Mouse (Mus musculus): ENCODE data around the gene Psors1c2.
"Not testable (repeated sequence)": the region's sequence is repeated elsewhere in the genome, so short reads cannot be mapped to it uniquely, and the experiment has no call there.

The Psors1c2 gene

GRCm38 (mm10) chr17:35532901-35533300, at the start of gene Psors1c2:
Gene Psors1c2 (plus strand): TSS chr17:35533201.
- DNase-seq: no peak

DNA sequence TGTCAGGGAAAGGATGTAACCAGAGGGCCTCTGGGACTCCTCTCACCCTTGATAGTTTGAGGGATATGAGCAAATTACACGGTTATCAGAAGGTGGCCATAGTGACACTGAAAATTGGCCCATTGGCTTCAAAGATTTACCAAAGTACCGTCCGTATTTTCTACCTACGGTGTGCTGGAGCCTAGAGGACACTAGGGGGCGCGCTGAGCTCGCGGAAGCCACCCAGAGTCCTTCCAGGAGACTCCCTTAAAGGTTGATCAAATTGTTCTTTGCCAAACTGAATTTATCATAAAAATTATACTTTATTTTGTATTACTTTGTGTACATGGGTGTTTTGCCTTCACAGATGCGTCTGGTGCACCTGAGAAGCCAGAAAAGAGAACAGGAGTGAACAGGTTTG, 48.9 kb upstream of the Psors1c2 start:
- peak; percentile 16 for DNase-seq

DNA sequence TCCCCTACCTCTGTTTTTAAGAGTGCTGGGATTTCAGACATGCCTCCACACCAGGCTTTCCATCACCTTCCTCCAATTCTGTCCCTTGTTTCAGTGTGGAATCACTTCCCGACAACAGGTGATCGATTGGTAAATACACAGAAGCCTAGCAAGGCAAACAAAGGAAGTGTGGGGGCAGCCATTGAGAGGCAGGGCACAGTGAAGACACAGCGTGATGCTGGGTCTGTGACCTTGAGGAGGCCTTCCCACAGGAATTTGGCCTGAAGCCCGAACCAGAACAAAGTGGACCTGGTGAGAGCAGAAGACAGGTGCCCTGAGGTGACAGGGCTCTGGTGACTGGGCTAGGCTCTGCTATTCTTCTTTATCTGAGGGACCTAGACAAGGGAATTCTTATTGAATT, 47.3 kb upstream of the Psors1c2 start:
- DNase-seq: no peak

DNA sequence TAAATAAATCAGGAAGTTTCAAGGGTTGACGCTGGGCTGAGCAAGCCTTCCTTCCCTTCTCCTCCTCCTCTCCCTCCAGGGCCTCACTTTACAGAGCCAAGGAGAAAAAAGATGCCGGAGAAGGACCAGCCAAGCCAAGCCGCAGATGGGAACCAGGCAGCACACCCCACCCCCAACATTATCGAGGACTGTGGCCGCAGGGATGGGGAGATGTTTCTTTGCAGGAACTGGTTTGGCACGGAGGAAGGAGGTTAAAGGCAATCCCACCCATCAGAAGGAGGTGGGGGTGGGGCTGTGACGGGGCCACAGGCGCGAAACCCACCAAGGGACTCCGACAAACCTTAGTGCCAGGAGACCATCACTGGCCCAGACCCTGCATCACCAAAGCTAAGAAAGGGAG, 46.3 kb upstream of the Psors1c2 start:
- DNase-seq: no peak

DNA sequence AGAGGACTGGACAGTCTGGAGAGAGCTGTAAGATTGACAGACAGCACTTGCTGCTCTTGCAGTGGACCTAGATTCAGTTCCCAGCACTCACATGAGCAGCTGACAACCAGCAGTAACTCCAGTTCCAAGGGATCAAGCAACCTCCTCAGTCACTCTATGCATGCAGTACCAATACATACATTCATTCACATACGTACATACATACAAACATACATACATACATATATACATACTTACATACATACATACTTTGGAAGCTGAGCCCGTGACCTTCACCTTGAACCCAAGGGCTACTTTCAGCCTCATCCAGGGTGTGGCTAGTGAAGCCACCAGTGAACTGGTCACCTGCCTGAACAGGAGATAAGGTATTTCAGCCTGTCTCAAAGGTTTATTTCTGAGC, 45.0 kb upstream of the Psors1c2 start:
- DNase-seq: no peak

- no peak for DNase-seq
Observed at GRCm38 (mm10) chr17:35490320-35490719, 42.7 kb upstream of the Psors1c2 start.

DNA sequence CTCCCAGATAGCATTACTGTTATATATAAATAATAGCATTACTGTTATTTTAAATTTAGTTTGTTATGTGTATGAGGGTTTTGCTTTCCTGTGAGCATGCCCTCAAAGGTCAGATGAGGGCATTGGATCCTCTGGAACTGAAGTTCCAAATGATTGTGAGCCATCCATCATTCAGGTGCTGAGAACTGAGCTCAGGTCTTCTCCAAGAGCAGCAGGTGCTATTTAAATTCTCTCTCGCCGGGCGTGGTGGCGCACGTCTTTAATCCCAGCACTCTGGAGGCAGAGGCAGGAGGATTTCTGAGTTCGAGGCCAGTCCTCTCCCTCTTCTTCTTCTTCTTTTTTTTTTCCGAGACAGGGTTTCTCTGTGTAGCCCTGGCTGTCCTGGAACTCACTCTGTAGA, 35.9 kb upstream of the Psors1c2 start:
- DNase-seq: no peak

DNA sequence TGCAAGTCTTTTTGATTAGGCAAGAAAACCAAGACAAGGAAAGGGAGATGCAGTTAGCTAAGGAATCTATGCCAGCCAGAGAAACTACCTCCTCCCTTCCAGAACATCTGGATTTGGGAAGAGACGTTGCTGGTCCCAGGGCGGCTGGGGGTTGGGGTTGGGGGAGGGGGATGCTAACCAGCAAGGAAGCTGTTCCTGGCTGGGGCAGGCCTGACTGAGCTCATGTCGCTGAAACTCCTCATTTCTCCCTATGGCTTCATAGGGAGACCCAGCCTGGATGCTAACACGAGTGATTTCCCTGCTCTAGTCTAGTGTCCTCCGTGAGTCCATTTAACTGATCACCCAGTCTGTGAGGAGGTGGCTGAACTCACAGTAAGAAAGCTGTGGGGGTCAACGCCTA, 30.8 kb upstream of the Psors1c2 start:
- no peak for DNase-seq

DNA sequence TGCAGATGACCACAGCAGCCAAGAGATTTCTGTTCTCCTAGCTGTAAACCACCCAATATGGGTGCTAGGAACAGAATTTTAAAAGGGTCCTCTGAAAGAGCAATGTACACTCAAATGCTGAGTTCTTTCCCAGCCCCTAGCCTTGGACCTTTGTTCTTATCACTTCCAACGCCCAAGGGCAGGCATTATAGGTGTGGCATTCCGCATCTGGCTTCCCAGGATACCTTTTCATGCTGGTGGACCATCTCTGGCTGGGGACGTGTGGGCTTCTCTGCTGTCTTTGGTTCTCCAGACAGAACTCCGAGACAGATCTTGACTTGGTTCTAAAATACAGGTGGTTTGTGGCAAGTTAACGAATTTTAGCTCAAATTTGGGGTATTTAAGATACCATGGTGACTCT, 30.2 kb upstream of the Psors1c2 start:
- DNase-seq: no peak

DNA sequence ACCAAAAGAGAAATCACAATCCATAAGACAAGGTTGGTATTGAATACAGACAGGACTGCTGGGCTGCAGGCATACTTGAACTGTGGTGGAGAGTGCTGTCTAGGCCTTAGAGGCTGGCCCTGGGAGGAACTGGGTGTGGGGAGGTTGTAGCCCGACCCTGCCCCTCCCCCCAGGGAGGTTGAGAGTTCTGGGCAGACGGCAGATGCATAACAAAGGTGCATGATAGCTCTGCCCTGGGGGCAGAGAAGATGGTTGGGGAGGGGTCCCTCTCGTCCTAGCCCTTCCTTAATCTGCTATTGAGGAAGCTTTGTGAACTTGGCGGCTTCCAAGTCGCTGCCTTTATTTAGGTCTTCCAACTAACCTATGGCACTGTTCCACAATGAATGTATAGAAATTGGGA, 29.2 kb upstream of the Psors1c2 start:
- no peak for DNase-seq

DNA sequence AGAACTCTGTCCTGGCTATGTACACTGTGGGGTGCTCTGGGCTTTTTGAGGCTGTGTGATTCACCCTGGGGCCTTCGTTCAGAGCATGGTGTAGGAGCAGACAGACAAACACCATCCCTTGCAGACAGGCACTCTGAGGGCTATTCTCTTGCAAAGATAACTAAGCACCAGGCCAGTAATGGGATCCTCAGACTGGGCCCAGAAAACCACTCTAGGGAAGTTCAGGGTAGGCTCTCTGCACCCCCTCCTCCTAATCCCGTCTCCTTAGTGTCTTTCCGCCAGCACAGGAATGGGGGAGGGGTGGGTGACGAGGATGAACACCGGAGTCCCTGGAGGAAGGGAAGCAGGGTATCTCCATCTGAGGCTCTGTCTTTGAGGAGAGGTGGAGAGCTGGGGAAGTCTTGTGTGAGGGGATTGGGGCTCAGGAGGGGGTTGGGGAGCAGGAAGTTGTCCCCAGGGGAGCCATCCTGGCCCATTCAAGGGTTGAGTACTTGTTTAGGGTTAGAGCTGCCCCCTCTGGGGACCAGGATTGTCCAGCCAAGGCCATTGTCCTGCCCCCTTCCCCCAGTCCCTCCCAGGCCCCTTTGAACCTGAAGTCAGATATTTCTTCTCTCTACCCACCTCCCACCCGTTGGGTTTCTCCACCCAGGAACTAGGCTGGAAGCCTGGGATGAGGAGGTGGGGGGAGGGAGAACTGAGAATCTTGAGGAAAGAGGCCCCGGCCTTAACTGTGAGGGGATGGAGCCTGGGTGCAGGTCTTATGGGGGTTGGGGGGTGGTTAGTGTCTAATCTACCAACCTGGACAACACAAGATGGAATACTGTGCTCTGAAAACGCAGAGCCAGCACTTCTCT, 28.1 kb upstream of the Psors1c2 start:
- no peak for DNase-seq

- DNase-seq: no peak
Observed at GRCm38 (mm10) chr17:35505776-35506175, 27.2 kb upstream of the Psors1c2 start, which contains the start of gene Pou5f1. Gene Pou5f1 (plus strand): TSS chr17:35506018.

DNA sequence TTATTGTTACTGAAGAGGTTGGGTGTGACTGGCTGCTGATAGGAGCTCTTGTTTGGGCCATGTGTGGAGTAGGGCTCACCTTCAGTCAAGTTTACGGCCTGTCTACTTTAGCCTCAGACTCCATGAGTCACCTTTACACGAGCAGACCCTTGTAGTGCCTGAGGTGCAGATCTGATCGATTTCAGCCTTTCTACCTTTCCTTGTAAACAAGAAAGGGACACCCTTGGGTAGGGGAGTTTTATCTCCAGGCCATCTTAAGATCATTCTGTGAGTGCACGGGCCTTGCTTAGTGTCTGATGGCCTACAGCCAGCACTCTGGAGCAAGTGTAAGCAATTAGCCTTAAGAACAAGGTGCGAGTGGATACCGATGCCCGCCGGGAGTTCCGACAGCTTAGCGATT, 26.1 kb upstream of the Psors1c2 start:
- DNase-seq: no peak

DNA sequence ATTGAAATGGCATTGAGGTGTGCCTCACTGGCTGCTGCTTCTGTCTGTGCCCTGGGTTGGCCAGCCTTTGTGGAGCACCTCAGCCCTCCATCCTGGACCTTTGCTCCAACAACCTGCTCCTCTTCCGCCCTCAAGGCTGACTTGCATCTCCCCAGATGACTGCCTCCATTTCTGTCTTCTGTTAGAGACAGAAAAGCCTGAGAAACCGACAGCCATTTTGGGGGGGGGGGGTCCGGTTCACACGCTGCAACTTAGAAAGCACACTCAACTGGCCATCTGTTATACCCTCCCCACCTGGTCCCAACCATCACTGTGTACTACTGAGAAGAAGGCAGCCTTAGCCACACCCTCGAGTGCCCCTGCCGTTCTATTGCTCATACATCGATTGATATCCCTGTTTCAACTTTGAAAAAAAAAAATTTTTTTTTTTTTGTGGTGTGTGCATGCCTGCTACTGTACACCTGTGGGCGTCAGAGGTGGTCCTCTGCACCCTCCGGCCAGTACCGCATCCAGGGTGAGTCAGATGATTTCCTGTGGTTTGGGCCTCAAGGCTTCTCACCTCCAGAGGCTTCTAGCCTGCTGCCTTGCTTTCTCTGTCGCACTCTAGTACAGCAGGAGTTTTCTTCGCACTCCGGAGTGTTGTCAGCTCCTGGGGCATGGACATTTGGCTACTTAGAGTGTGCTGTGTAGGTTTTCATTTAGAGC, 25.3 kb upstream of the Psors1c2 start:
- DNase-seq: no peak

DNA sequence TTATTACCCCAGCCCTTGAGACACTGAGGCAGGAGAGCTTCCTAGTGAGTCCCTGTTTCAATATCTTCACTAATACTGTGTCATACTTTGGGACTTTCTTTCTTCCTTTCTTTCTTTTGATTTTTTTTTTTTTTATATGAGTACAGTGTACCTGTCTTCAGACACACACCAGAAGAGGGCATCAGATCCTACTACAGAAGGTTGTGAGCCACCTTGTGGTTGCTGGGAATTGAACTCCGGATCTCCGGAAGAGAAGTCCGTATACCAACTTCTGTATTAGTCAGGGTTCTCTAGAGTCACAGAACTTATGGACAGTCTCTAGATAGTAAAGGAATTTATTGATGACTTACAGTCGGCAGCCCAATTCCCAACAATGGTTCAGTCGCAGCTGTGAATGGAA, 24.7 kb upstream of the Psors1c2 start:
- DNase-seq: not testable (repeated sequence)

GRCm38 (mm10) chr17:35509284-35509683, 23.7 kb upstream of the Psors1c2 start:
- no peak for DNase-seq

- no peak for DNase-seq
Observed at GRCm38 (mm10) chr17:35512916-35513626, 19.9 kb upstream of the Psors1c2 start.

- peak; percentile 46 for DNase-seq
Observed at GRCm38 (mm10) chr17:35513886-35514285, 19.1 kb upstream of the Psors1c2 start.

DNA sequence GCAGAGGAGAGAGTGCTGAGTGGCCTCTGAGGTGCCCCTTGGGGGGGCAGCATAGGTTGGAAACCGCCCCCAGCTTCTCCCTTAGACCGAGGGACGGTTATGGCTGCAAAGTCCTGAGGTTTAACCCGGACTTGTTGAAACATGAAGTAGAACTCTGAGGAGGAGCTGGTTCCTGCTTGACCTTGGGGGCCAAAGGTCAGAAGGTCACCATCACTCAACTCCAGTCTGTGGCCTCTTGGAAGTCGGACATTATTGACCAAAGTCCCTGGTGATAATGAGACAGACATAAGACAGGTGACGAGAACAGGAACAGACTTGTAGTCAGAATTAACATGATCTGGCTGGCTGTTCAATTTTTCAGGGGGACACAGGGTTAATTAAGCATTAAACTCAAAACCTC, 18.2 kb upstream of the Psors1c2 start:
- no peak for DNase-seq

DNA sequence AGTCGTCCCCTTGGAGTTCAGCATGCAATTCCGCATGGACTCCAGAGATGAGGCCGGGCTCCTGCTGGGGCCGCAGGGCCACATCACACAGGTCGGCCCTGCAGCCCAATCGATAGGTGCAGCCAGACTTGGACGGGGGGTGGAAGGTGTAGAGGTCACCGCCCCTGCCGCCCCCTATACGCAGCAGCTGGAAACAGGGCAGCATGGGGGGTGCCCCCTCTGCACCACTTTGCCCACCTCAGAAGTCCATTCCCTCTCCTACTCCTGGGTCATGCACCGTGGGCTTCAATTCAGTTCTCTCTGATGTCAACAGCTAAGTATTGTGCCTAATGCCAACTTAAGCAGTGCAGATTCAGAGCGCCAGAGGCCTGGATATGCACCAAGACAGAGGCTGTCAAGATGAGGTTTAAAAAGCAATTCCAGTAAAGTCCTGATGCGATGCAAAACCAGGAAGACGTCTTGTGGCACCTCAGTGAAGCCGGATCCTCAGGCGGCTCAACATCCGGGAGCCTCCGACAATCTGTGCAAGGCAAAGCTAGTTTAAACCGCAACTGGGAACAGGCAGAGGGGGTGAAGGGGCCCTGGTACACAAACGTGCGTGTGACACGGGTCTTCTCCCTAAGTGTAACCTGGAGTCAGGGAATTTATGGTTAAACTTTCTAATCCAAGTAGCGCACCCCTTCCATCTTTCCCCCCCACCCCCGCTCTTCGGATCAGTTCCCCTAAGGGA, 16.9 kb upstream of the Psors1c2 start:
- no peak for DNase-seq

DNA sequence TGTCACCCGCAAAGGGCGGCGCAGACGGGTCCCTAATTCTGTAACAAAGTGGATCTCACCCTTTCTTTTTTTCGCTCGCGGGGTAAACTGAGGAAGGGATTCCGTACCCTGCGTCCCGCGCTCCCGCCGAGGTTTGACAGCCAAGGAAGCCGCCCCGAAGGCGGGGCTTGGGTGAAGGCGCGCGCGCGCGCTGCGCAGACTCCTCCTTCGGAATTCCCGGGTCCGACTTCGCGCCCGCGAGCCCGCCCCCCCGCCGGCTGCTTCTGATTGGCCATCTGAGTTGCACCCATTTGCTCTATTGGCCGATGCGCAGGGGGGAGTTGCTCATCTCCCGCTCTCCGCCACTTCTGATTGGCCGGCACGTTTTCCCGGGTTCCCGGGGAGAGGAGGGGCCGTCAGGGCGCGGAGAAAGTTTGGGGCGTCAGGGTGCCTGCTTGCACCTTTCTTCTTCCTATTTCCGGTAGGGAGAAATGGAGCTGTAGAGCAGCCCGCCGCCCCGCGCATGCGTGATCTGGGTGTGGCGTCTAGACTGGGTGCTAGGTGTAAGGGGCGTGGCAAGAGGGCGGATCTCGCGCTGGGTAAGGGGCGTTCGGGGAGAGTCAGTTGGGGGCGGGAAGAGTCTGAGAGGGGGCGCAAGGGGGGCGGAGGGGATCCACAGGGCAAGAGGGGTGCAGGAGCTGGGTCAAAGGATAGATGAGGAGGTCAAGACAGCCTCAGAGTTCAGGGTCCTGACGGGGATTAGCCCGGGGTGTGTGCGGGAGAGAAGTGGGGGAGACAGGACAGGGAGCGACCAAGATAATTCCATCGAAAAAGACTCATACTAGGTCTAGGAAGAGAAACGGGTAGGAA, 16.1 kb upstream of the Psors1c2 start, which contains the start of the genes Tcf19 and Cchcr1:
TSS of gene Tcf19 (minus strand) at position 173 of the 849 bp plus-strand sequence.
TSS of gene Cchcr1 (plus strand) at position 449 of the 849 bp plus-strand sequence.
- peak; percentile 99 for DNase-seq

DNA sequence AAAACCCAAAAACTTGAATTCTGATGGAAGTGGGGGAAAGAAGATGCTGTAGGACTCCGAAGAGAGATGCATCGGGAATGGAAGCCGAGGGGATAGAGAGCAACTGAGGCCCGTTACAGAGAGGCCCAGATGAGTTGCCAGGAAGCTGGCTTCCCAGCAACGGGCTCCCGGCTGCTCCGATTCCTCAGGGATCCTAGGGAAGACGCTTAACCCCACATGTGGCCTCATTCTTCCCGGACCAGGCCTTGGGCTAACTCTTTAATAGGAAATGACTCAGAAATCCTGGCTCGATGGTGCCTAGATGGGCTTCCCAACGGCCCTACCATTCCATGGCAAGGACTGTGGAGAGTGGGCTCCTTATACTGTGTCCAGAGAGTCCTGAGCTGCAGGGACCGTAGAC, 15.5 kb upstream of the Psors1c2 start:
- DNase-seq: no peak

Measured in kidney, adult 11 months (tissue).